Mouse (Mus musculus): ENCODE results near the gene Zfp668. TPM values are rescaled to one million over a fixed set of nuclear protein-coding genes. Genes with fewer than 3 reads are reported as not detected.
A peak's percentile ranks its signal among the peaks of the same experiment; 100 is the strongest.

Zfp668 gene
- total and polyA plus RNA-seq, 2 experiments from 2014 or later, result 29.7 to 31.0 TPM

GRCm38 (mm10) chr7:127921516-127921915 lies 44.9 kb upstream of the Zfp668 start:
- peaks cover 40% of the 10 kb centered on the region for H3K36me3 ChIP-seq (ENCODE audit: insufficient read depth, low read length)
- no peaks in the 10 kb centered on the region for H3K4me1 ChIP-seq (ENCODE audit: insufficient read depth, low read length)
- H3K27me3 ChIP-seq (ENCODE audit: insufficient read depth, low read length), result no peaks in the 10 kb centered on the region
- DNase-seq (ENCODE audit: low spot score), result peak; percentile 14
- no peak overlapping the region for H3K9ac ChIP-seq (replicated peaks; ENCODE audit: low read length, poor library complexity, severe bottlenecking)
- 65% methylated on average over 8 of the region's 8 CpGs for WGBS
- no peak for ATAC-seq (ENCODE audit: low FRiP score)
- no peak overlapping the region for H3K27ac ChIP-seq (ENCODE audit: low read depth, low read length)
- H3K4me2 ChIP-seq (ENCODE audit: low read depth, low read length, poor library complexity, severe bottlenecking), result no peak overlapping the region
- peak; percentile 48 for TF ChIP-seq CTCF (IDR thresholded peaks at IDR 0.05)
- no peak overlapping the region for H3K4me3 ChIP-seq (ENCODE audit: low read depth, low read length)
- no peaks in the 10 kb centered on the region for H3K9me3 ChIP-seq (ENCODE audit: low read length)

- peaks cover 34% of the 10 kb centered on the region for H3K36me3 ChIP-seq (ENCODE audit: insufficient read depth, low read length)
- ATAC-seq (ENCODE audit: low FRiP score), result no peak
- DNase-seq (ENCODE audit: low spot score), result peak; percentile 14
Observed at GRCm38 (mm10) chr7:127919290-127919689, 42.7 kb upstream of the Zfp668 start.

GRCm38 (mm10) chr7:127918203-127918602 lies 41.6 kb upstream of the Zfp668 start:
- no peaks in the 10 kb centered on the region for H3K27me3 ChIP-seq (ENCODE audit: insufficient read depth, low read length)
- H3K9me3 ChIP-seq (ENCODE audit: low read length), result no peaks in the 10 kb centered on the region
- peak; percentile 58 for TF ChIP-seq CTCF (IDR thresholded peaks at IDR 0.05)
- H3K36me3 ChIP-seq (ENCODE audit: insufficient read depth, low read length), result peaks cover 30% of the 10 kb centered on the region
- H3K27ac ChIP-seq (ENCODE audit: low read depth, low read length), result no peak overlapping the region
- ATAC-seq (ENCODE audit: low FRiP score), result no peak
- H3K9ac ChIP-seq (replicated peaks; ENCODE audit: low read length, poor library complexity, severe bottlenecking), result no peak overlapping the region
- H3K4me2 ChIP-seq (ENCODE audit: low read depth, low read length, poor library complexity, severe bottlenecking), result no peak overlapping the region
- WGBS, result 52% methylated on average over 3 of the region's 3 CpGs
- DNase-seq (ENCODE audit: low spot score), result no peak
- H3K4me1 ChIP-seq (ENCODE audit: insufficient read depth, low read length), result no peaks in the 10 kb centered on the region
- H3K4me3 ChIP-seq (ENCODE audit: low read depth, low read length), result no peak overlapping the region

More at GRCm38 (mm10) chr7:127919290-127919689, 42.7 kb upstream of the Zfp668 start:
- H3K9ac ChIP-seq (replicated peaks; ENCODE audit: low read length, poor library complexity, severe bottlenecking), result no peak overlapping the region
- H3K27me3 ChIP-seq (ENCODE audit: insufficient read depth, low read length), result no peaks in the 10 kb centered on the region
- no peak overlapping the region for H3K27ac ChIP-seq (ENCODE audit: low read depth, low read length)
- H3K4me2 ChIP-seq (ENCODE audit: low read depth, low read length, poor library complexity, severe bottlenecking), result no peak overlapping the region
- 83% methylated on average over 7 of the region's 7 CpGs for WGBS
- TF ChIP-seq CTCF (IDR thresholded peaks at IDR 0.05), result peak; percentile 55
- no peaks in the 10 kb centered on the region for H3K4me1 ChIP-seq (ENCODE audit: insufficient read depth, low read length)
- H3K9me3 ChIP-seq (ENCODE audit: low read length), result no peaks in the 10 kb centered on the region
- no peak overlapping the region for H3K4me3 ChIP-seq (ENCODE audit: low read depth, low read length)

GRCm38 (mm10) chr7:127915293-127915692 lies 38.7 kb upstream of the Zfp668 start:
- TF ChIP-seq CTCF (IDR thresholded peaks at IDR 0.05), result no peak

GRCm38 (mm10) chr7:127912938-127913337 lies 36.3 kb upstream of the Zfp668 start:
- Histone ChIP-seq H3K9ac (replicated peaks; ENCODE audit: low read length, poor library complexity, severe bottlenecking) (peak overlapping the region; percentile 83; the same call in 1 of the 2 replicates), H3K4me1 (ENCODE audit: insufficient read depth, low read length) (no peaks in the 10 kb centered on the region), H3K27me3 (ENCODE audit: insufficient read depth, low read length) (no peaks in the 10 kb centered on the region), H3K36me3 (ENCODE audit: insufficient read depth, low read length) (peaks cover 29% of the 10 kb centered on the region), H3K27ac (ENCODE audit: low read depth, low read length) (peak overlapping the region; percentile 82), H3K9me3 (ENCODE audit: low read length) (no peaks in the 10 kb centered on the region), H3K4me3 (ENCODE audit: low read depth, low read length) (peak overlapping the region; percentile 98), H3K4me2 (ENCODE audit: low read depth, low read length, poor library complexity, severe bottlenecking) (peak overlapping the region; percentile 60)
- no peak for DNase-seq (ENCODE audit: low spot score)
- ATAC-seq (ENCODE audit: low FRiP score), result no peak
- 24% methylated on average over 4 of the region's 4 CpGs for WGBS
- TF ChIP-seq CTCF (IDR thresholded peaks at IDR 0.05), result no peak

More at GRCm38 (mm10) chr7:127915293-127915692, 38.7 kb upstream of the Zfp668 start:
- H3K9me3 ChIP-seq (ENCODE audit: low read length), result no peaks in the 10 kb centered on the region
- WGBS, result 94% methylated on average over 12 of the region's 12 CpGs
- H3K4me2 ChIP-seq (ENCODE audit: low read depth, low read length, poor library complexity, severe bottlenecking), result no peak overlapping the region
- H3K36me3 ChIP-seq (ENCODE audit: insufficient read depth, low read length), result peaks cover 15% of the 10 kb centered on the region
- no peak for ATAC-seq (ENCODE audit: low FRiP score)
- H3K27ac ChIP-seq (ENCODE audit: low read depth, low read length), result no peak overlapping the region
- DNase-seq (ENCODE audit: low spot score), result no peak
- H3K4me3 ChIP-seq (ENCODE audit: low read depth, low read length), result no peak overlapping the region
- no peaks in the 10 kb centered on the region for H3K27me3 ChIP-seq (ENCODE audit: insufficient read depth, low read length)
- H3K4me1 ChIP-seq (ENCODE audit: insufficient read depth, low read length), result no peaks in the 10 kb centered on the region
- H3K9ac ChIP-seq (replicated peaks; ENCODE audit: low read length, poor library complexity, severe bottlenecking), result no peak overlapping the region

GRCm38 (mm10) chr7:127912190-127912871 lies 35.7 kb upstream of the Zfp668 start, which contains the start of gene Kat8:
TSS of gene Kat8 (plus strand) at chr7:127912516.
- TF ChIP-seq CTCF (IDR thresholded peaks at IDR 0.05), result no peak
- H3K27me3 ChIP-seq (ENCODE audit: insufficient read depth, low read length), result no peaks in the 10 kb centered on the region
- peaks cover 30% of the 10 kb centered on the region for H3K36me3 ChIP-seq (ENCODE audit: insufficient read depth, low read length)
- 1% methylated on average over 40 of the region's 40 CpGs for WGBS
- peak within 1 kb of the TSS; percentile 98 for H3K4me3 ChIP-seq (ENCODE audit: low read depth, low read length)
- DNase-seq (ENCODE audit: low spot score) (peak; percentile 95), ATAC-seq (ENCODE audit: low FRiP score) (peak; percentile 93)
- H3K4me2 ChIP-seq (ENCODE audit: low read depth, low read length, poor library complexity, severe bottlenecking), result peak within 1 kb of the TSS; percentile 60
- H3K27ac ChIP-seq (ENCODE audit: low read depth, low read length), result peak within 1 kb of the TSS; percentile 82
- H3K4me1 ChIP-seq (ENCODE audit: insufficient read depth, low read length), result no peaks in the 10 kb centered on the region
- H3K9me3 ChIP-seq (ENCODE audit: low read length), result no peaks in the 10 kb centered on the region
- peak within 1 kb of the TSS; percentile 83 for H3K9ac ChIP-seq (replicated peaks; ENCODE audit: low read length, poor library complexity, severe bottlenecking)
